Mouse (Mus musculus): ENCODE measurements at regions not wholly inside any gene's neighbourhood (a gene's known extent, or its start where the extent isn't known, plus 50 kb on each side); places are given as distances from the start of the nearest gene placed in this dataset.

DNA sequence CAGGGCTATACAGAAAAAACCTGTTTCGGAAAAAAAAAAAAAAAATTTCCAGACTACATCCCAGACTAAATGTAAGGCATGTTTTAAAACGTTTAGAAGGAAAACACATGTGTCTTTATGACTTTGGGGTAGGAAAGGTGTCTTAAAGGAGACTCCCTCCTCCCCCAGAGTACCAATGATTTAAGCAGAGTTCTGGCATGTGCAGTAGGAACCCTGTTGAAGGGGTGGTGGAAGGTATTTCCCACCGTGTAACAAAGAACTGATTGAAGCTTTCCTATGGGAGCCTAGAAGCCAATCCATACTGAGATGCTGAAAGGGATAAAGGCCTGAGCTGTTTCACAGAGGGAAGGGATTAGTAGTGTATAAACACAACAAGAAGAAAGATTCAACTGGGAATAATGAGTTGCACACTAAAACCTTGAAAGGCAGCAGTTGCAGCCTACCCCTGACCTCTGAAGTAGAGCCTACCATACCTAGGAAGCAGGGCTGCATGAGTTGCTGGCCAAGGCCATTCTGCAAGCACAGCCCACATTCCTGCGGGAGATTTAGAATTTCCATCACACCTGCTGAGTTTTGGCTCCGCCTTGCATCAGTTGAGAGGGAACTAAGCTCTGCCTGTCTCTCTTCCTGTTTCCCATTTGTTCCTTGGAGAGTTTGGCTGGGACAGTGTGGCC lies 132.4 kb upstream of the Topaz1 start:
- intact Hi-C loops (cut with DNase I), result loop anchor here (1.0 to 5.0 kb wide), 3 partner anchors 73 to 817 kb away; no protein-coding TSS in a partner anchor
- DNase-seq, result no peak

DNA sequence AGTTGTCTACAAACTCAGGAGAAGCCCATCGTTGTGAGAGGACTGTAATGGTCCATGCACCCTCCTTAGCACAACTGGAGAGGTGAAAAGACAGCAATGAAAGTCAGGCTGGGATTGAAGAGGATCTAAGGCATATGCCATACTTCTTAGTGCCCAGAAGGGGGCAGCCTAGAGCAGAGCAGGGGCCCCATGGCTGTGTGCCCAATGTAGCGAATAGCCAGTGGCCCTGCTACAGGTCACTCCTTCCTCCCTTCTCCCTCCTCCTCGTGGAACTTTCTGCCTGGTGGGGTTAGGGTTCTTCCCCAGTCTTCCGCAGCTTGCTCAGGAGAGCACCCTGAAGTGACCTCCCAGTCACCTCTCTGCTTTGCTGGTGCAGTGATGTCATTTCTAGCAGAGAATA lies 131.8 kb upstream of the Topaz1 start:
- peak; percentile 20 to 41 for DNase-seq
- intact Hi-C loops (cut with DNase I), result loop anchor here (1.0 to 5.0 kb wide), 3 partner anchors 72 to 818 kb away; no protein-coding TSS in a partner anchor

DNA sequence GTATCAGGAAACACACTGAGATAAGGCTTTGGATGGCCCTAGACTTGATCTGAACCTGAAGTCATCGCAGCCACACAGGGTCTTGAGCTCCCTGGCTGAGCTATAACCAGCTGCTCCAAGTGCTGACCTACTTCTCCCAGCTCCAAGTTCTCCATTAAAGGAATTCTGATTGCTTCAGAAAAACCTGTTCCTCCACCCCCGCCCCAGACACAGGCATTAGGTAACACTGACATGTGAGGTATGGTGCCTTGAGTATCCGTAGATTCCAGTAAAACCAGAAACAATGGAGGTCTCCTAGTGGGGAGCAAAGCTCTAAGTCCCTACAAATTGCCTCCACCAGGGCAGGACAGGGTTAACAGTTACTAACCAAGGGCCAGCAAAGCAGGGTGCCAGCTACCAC lies 129.4 kb upstream of the Topaz1 start:
- intact Hi-C loops (cut with DNase I), result loop anchor here (5.0 kb wide), 1 partner anchor 820 kb away; no protein-coding TSS in a partner anchor
- no peak for DNase-seq

DNA sequence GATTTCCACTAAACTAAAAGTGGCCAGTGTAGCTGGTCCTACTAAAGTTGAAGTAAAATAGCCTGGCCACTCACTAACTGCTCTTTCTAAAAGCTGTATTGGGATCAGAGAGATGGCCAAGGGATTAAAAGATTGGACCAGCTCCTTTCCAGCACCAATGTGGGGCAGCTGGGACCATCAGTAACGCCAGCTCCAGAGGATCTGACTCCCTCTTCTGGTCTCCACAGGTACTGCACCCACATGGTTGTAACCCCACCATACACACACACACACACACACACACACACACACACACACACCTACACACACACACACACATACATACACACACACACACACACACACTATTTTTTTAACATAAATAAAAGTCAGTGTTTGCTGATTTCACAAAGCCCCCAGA lies 122.1 kb upstream of the Topaz1 start:
- DNase-seq, result no peak
- intact Hi-C loops (cut with DNase I), result no loop called here

- intact Hi-C loops (cut with DNase I), result no loop called here
- no peak for DNase-seq
Measured at GRCm38 (mm10) chr9:122626346-122626745, 120.8 kb upstream of the Topaz1 start.

DNA sequence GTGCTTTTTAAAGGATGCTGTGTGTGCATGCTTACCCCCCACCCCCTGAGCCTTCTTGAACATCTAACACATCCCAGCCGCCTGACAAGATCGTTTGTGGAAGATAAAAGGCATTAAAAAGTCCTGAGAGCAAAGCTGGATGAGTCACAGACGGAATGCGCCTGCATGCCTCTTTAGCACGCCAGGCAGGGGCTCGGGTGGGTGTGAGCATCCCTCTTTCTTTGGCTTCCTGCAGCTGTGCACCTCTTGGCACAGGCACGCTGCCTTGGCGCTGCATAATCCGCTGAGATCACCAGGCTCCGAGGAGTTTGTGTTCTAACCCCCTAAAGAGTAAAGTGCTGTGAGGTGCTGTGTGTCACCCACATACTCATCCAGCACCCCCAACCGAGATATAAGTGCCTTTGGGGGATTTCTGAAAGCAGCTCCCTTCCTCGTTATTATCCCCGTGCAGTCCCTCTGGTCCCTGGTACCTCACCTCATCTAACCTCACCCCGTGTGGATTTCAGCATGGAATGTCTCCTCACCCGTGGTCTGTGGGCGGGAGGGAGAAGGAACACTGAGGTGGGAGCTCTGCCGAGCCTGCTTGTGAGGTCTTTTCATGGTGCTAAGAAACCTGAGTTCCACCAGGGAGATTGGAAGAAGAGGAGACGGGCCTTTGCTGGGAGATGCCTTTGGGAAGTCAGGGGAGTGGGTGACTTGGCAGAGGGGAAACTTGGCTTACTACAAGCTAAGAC lies 117.8 kb upstream of the Topaz1 start:
- intact Hi-C loops (cut with DNase I), result no loop called here
- DNase-seq, result no peak

DNA sequence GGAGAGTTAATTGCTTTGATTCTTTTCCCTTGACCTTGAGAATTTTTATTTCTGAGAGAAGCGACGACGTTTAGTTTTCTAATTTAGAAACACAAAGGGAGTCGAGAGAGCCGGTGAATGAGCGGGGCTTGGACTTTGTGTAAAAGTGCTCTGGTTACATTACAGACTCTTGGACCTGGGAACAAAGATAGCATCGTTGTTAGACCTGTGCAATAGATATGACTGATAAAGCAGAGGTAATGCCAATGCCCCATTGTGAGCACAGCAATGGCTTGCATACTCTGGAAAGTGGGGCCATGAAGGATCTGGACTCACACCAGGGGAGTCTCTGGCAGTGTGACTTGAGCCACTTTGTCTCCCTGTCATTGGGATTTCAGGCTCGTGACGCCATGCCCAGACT lies 115.4 kb upstream of the Topaz1 start:
- DNase-seq, result no peak
- intact Hi-C loops (cut with DNase I), result no loop called here

GRCm38 (mm10) chr9:122633484-122633883 lies 113.7 kb upstream of the Topaz1 start:
- no peak for DNase-seq
- intact Hi-C loops (cut with DNase I), result no loop called here

DNA sequence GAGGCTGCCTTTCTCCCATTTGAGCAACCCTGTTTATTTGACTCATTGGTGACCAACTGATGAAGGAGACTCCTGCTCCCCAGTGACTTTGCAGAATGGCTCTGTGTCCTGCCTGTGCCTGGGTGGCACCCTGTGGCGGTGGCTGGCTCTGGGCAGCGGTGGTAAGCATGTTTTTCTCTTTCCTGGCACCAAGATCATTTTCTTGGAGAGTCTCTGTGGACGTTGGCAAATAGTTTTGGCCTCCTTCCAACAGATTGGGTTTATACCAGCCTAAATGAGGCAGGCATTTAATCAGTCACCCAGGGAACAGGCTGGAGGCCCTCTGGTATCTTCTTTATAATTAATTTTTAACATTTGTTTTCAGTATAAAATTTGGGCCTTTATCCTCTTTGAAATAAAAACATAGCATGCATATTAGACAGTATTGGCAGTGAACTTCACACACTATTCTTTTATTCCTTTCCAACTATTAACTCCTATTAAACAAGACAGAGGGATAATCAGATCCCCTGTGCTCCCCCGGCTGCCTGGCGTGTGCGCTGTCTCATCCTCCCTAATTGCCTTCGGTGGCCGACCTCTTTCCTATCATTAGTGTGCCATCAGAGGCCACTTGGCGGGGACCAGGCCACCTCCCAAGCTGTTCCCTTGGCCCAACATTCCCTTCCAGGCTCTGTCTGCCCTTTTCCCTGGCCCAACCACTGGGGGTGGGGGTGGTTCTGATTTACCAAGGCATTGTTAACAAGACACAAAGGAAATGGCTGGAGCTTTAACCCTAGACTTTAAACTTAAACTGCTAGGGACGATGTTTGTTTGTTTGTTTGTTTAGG lies 111.8 kb upstream of the Topaz1 start:
- intact Hi-C loops (cut with DNase I), result no loop called here
- peak; percentile 13 to 27 for DNase-seq

DNA sequence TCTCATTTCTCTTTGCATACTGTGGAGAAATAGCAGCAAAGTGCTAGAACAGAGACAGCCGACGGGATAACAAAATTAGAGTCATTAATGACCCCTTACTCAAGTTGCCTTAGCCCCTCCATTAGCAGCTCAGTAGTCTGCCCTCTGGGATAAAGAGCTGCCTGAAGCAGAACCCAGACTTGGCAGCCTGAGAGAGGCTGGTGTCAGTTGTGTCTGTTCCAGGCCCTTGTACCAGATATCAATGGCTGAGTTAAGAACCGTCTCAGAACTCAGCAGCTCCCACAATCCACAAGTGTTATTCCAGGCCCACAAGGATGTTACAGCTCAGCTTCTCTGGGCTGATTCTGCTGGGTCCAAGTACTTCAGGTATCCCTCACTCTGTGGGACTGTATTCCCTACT lies 109.6 kb upstream of the Topaz1 start:
- intact Hi-C loops (cut with DNase I), result no loop called here
- DNase-seq, result peak; percentile 18 to 43

GRCm38 (mm10) chr9:122639239-122639638 lies 107.9 kb upstream of the Topaz1 start:
- DNase-seq, result no peak
- intact Hi-C loops (cut with DNase I), result no loop called here

DNA sequence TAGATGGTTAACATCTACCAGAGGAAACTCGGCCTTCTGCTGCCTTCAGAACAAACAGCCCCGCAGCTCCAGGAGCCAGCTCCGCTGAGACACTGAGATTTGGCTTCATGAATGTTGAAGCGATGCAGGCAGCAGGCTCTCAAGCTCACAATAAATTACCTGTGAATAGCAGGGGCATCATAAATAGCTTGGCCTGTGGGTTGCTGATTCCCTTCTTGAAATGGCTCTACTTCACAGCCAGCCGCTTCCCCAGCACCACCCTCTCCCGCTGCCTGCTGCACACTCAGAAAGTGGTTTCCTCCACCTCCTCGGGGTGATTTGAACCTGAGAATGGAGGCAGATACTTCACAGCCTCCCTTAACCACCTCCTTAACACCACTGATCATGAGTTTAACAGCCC lies 104.2 kb upstream of the Topaz1 start:
- DNase-seq, result no peak
- intact Hi-C loops (cut with DNase I), result no loop called here

DNA sequence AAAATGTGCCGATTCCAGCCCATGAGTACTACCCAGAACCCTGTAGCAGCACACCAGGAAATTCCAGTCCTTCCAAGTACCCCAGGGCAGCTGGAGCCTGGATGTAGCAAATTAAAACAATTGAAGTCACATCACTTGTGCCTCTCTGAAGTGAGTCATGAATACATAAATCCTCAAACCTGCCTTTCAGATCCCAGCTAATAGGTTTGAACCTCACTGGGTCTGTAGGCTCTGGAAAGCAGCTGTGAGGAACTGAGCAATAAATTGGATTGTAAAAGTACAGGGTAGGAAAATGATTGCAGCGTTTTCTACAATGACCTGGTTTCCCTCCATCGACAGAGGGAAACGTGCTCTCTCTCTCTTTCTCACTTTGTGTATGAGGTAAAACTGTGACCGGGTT lies 101.6 kb upstream of the Topaz1 start:
- no peak for DNase-seq
- intact Hi-C loops (cut with DNase I), result no loop called here

DNA sequence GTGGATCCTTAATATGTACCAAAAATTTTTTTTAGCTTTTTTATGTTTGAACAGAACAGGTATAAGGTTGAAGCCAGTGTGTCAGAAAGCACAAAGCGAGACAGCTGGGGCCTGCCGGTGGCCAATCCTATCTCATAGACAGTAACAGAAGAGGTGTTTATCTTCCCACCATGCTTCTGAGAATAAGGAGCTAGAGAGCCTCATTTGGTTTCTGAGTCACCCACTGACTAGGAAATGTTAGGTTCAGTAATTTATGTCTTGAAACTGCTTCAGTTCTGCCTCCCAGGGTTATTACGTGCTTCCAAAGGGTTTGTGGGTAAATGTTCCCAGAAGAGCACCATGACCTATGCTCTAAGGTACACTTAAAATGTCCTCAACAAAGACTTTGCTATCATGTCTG lies 96.3 kb upstream of the Topaz1 start:
- no peak for DNase-seq
- intact Hi-C loops (cut with DNase I), result no loop called here

GRCm38 (mm10) chr9:122655583-122655982 lies 91.6 kb upstream of the Topaz1 start:
- DNase-seq, result peak; percentile 44 to 67
- intact Hi-C loops (cut with DNase I), result no loop called here

GRCm38 (mm10) chr9:122660050-122660449 lies 87.1 kb upstream of the Topaz1 start:
- intact Hi-C loops (cut with DNase I), result no loop called here
- peak in 1 of 2 experiments; percentile 4 for DNase-seq

GRCm38 (mm10) chr9:122666978-122667645 lies 80.0 kb upstream of the Topaz1 start:
- no peak for DNase-seq
- intact Hi-C loops (cut with DNase I), result no loop called here

- no peak for DNase-seq
- intact Hi-C loops (cut with DNase I), result no loop called here
Measured at GRCm38 (mm10) chr9:122667646-122667981, 79.5 kb upstream of the Topaz1 start.

- intact Hi-C loops (cut with DNase I), result no loop called here
Measured at GRCm38 (mm10) chr9:122673777-122674176, 73.4 kb upstream of the Topaz1 start.

DNA sequence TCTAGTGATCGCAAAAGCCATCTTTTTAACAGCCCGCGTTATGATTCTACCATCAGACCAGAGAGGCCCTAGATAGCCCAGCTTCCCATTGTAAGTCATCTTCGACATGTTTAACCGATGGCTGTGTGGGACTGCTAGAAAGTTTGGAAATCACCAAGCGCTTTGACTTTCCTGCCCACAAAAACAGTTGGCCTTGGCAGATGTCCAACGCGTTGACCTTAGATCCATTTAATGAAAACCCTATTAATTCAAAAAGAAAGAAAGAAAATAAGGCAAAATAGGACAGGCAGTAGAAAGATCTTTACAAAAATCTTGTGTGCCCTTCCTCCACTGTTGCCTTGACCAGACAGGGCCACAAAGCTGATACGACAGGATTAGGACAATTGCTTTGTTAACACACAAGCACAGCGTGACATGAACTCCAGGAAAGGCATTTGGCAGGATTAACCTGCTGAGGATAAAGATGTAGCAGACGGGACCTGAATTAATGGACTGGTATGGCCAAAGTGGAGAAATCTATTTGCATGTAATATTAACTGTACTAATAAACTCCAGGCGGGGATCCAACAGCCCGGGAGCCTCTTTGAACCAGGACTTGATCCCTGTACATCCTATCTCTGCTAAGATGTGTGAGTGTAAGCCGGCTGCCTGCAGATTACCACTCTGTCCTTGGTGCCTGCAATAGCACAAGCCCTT lies 69.0 kb upstream of the Topaz1 start:
- DNase-seq, result no peak
- intact Hi-C loops (cut with DNase I), result no loop called here

More at GRCm38 (mm10) chr9:122673777-122674176, 73.4 kb upstream of the Topaz1 start:
- DNase-seq, result peak in 1 of 2 experiments; percentile 4
